Mouse (Mus musculus): ENCODE results near the gene Spo11.

- TF ChIP-seq CTCF (IDR thresholded peaks at IDR 0.05; ENCODE audit: extremely low read depth, insufficient read depth, low read length) (no peak), POLR2A (IDR thresholded peaks at IDR 0.05; ENCODE audit: extremely low read depth, insufficient read depth, low read length) (no peak)
These were observed 58.2 kb downstream of the Spo11 start for GRCm38 (mm10) chr2:173035653-173036052.

All from cortical plate, adult 2 months (tissue).